Mouse (Mus musculus) gastrocnemius, postnatal 4 days (tissue): ENCODE data around the gene Cend1. TPM values are rescaled to one million over a fixed set of nuclear protein-coding genes. Genes with fewer than 3 reads are reported as not detected.

Experiments
- DNase-seq, 2 experiments: peaks; one replicate each; pipeline ENCODE4 v3.0.0; 2021 to 2022; ENCODE audit warnings: low spot score in 2 of 2, mixed read lengths in 2 of 2
- long read RNA-seq, 2 experiments: library from polyadenylated mRNA; stranded (forward); transcript quantifications; one replicate each; pipeline ENCODE4 v2.0.0; 2021
- total RNA-seq, 2 experiments: library from RNA; stranded (reverse); gene quantifications; 2 replicates each; pipeline ENCODE4 v1.2.3; 2021

Gene Cend1
- total RNA-seq, result under 1 TPM; 0.34 to 0.49 TPM
- long read RNA-seq, experiment 1, result 0 reads
- long read RNA-seq, experiment 2, result 0 reads

- no peak for DNase-seq
Observed at GRCm38 (mm10) chr7:141429310-141429709, at the start of gene Cend1. TSS of gene Cend1 (minus strand) at chr7:141429491.

GRCm38 (mm10) chr7:141478270-141478748, 49.0 kb upstream of the Cend1 start:
- no peak for DNase-seq

GRCm38 (mm10) chr7:141477578-141478269, 48.4 kb upstream of the Cend1 start:
- DNase-seq, result no peak

DNA sequence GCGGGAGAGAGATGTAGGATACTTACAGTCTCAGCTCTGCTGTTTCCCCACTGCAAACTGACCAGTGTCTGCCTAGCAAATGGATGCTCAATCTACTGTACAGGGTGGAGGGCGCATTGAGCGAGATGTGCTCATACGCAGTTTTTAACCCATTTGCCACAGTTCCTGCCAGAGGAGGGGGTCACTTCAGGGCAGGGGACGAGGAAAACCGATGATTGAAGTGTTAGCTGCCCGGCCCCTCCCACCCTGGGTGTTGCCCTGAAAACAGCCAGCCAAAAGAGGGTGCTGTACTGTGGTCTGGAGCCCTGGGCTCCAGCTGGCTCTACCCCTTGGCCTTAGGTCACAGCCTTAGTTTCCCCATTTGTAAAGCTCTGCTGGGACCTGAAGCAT, 47.7 kb upstream of the Cend1 start:
- DNase-seq, result no peak

GRCm38 (mm10) chr7:141476226-141476980, 47.1 kb upstream of the Cend1 start:
- peak; percentile 71 to 80 for DNase-seq

DNA sequence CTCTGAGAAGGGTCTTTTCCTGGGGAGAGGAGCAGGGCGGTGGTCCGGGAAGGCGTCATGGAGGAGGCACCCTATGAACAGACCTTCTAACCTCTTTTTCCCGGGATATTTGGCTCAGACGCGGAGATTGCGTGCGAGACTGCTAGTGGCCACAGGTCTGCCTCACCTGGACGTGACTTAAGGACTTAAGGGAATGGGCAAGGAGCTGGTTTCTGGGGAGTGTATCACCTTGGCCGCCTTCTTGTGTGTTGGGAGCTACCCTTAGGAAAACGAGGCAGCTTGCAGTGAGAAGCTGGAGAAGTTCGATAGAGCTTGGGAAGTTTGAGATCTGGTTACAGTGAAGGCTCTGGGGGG, 46.5 kb upstream of the Cend1 start:
- DNase-seq, result no peak

DNA sequence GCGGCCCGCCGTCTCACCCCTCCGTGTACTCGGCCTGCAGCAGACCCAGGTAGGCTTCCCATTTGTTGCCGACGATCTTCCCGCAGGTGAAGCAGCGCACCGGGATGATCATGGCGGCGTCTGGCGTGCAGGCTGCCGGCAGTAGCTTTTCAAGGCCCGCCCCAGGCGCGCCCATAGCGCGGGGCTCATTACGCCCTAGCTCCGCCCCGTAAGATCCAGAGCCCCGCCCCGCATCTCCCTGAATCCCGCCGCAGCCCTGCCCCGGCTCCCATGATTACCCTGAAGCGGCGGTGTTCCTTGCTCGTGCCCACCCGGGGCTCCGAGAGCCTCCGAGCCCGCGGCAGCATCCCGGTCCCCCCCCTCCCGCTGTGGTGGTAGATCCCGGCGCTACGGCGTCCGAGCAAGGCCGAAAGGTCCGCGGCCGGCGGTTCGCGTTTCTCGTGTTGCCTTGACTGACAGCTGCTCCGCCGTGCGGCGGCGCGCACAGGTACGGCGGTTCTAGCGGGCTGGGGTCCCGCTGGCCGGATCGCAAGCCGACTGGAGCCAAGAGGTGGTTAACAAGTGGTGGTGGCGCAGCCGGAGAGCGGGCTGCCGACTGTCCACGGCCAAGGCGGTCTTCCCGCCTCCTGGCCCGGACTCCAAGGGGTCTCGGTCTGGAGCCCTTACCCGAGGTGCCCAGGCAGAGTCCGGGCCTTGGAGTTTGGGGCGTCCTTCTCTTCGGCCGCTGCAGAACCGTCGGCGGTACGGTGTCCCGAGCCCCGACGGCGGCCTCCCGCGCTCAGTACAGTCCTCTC, 45.9 kb upstream of the Cend1 start, which contains the start of the genes Polr2l and Tspan4:
TSS of gene Polr2l (minus strand) at position 122 of the 794 bp plus-strand sequence.
TSS of gene Tspan4 (plus strand) at position 230 of the 794 bp plus-strand sequence.
- peak; percentile 67 to 86 for DNase-seq

DNA sequence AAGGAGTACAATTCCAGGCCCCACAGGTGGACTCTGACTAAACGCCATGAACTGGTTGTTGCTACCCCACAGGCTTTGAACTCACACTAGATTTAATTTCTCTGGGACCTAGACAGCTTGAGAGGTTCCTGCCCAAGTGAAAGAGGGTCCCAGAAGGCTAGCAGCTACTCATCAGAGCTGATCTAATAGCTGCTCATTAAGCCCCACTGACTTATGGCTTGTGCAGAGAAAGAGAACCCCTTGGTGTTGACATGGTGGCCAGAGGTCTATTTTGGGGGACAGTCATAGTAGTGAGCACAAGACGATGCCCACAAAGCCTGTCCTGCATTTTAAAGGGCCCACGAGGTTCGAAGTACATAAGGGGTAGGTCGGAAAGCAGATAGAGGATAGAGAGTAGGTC, 44.9 kb upstream of the Cend1 start:
- no peak for DNase-seq

GRCm38 (mm10) chr7:141472763-141473162, 43.5 kb upstream of the Cend1 start:
- DNase-seq, result no peak

GRCm38 (mm10) chr7:141472226-141472625, 42.9 kb upstream of the Cend1 start:
- DNase-seq, result no peak

- no peak for DNase-seq
Observed at GRCm38 (mm10) chr7:141471236-141471635, 41.9 kb upstream of the Cend1 start.

- no peak for DNase-seq
Observed at GRCm38 (mm10) chr7:141470637-141470944, 41.3 kb upstream of the Cend1 start.

DNA sequence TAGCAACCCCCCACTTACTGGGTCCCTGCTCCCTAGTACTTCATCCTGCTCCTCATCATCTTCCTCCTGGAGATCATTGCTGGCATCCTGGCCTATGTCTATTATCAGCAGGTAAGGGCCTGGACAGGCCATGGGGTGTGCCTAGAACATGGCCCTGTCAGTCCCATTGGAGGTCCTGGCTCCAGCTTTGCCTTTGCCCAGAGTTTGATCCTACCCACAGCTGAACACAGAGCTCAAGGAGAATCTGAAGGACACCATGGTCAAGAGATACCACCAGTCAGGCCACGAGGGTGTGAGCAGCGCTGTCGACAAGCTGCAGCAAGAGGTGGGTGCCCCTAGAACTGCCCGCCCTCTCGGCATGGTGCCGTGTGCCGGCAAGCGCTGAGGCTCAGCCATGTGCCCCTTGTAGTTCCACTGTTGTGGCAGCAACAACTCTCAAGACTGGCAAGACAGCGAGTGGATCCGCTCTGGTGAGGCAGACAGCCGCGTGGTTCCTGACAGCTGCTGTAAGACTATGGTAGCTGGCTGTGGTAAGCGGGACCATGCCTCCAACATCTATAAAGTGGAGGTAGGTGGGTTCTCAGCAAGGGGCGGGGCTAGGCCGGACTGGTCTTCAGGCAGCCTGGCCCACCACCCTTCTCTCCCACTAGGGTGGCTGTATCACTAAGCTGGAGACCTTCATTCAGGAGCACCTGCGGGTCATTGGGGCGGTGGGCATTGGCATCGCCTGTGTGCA, 40.8 kb upstream of the Cend1 start:
- no peak for DNase-seq

DNA sequence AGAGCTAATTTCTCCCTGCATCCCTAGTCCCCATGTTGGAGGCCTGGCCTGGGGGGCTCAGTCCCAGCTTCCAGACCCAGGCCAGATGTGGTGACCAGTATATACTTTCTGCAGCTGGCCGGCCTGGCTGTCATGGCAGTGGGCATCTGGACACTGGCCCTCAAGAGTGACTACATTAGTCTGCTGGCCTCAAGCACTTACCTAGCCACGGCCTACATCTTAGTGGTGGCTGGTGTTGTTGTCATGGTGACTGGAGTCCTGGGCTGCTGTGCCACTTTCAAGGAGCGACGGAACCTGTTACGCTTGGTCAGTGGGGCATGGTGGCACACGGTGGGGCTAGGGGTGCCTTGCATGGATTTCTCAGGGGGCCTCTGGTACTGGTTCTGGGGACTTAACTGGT, 40.1 kb upstream of the Cend1 start:
- no peak for DNase-seq

DNA sequence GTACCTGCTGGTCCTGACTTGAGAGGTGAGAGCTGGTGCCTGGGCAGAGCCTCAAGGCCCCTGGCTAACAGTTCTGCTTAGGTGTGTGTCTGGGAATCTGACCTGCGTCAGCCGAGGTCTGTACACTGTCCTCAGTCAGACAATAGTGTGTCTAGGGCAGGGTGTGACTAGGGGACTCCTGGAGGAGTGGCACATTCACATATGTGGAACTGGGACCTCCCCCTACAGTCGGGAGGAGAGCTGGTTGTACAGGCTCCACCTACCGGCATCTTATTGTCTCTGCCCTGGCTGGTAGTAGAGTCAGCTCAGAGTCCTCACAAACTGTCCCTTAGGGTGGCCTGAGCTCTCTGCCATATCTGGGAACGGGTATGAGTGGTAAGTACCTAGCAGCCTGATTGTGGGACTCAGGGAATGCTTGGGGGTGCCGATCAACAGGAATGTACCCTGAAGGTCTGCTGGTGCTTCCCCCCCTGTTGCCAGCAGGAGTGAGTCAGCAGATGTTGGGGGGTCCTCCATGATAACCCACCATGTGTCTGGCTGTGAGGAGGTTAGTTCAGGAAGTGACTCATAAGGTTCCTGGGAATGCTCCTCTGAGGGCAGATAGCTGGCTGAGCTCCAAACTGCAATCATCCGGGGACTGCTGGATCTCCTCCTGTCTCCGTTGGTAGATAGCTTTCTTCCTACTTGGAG, 39.4 kb upstream of the Cend1 start:
- no peak for DNase-seq

- DNase-seq, result no peak
Observed at GRCm38 (mm10) chr7:141468164-141468521, 38.9 kb upstream of the Cend1 start.

DNA sequence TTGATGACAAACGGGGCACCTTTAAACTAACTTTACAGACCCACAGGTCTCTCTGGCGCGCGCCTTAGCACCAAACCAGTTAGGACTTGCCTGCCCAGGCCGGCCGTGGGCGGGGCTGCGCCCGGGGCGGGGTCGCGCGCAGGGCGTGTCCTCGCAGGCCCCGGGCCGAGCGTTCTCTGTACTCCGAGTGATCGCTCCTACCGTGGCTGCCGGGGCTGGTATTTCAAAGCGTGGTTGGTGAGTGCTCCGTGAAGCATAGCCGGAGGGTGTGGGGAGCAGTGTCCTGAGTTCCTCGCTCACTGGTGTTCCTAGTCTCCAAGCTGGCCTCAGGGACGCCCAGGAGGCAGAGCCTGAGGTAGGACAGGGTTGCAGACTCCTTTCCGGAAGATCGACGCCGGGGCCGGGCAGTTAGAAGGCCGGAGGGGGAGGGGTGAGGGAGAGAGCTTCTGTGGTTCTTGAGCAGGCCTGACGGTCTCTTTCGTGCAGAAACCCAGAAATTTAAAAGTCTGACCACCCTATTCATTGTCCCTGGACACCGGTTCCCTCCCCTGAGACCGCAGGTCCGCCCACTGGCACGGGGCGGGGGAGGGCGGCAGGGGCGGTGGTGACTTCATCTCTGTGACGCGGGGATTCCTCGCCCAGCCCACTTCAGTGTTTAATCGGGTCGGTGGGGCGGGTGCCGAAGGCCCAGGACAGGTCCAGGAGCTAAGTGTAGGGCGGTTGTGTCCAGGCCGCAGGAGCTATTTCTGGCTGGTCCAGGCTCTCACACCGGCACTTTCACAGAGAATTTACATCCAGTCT, 38.1 kb upstream of the Cend1 start, which contains the start of gene Cd151:
TSS of gene Cd151 (plus strand) at position 163 of the 801 bp plus-strand sequence.
- DNase-seq, result peak; percentile 80 to 89

GRCm38 (mm10) chr7:141466607-141467148, 37.4 kb upstream of the Cend1 start:
- DNase-seq, result no peak

DNA sequence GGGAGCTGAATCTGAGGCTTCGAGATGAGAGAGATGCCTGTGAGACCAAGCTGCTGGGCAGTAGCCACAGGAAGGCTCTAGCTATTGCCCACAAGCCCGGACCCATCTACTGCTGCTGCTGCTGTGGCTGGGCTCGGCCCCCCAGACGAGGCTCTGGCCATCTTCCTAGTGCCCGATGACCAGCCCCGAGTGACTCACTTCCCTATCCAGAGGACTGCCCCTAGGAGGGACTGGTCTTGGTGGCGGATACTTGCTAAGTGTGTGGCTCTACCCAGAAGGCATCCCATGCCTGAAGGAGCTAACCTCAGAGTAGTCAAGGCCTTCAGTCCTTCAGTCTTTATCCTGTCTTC, 36.7 kb upstream of the Cend1 start:
- no peak for DNase-seq
